Mouse (Mus musculus): ENCODE data around the gene Socs1.

DNA sequence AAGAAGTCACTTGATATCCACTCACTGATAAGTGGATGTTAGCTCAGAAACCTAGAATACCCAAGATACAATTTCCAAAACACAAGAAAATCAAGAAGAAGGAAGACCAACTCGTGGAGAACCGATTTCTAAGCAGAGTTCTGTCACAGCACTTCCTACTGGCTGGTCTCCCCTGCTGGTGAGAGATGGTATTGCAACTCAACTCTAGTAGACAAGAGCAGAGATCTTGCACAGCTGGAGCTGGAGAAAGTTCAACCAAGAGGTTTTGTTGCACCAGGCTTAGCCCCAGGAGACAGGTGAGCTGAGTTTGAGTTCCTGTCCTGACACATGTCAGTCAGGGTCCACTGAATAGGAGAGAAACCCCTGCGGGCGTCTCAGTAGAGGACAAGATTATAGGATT is 18.2 kb downstream of the Socs1 start:
- TF ChIP-seq CTCF (IDR thresholded peaks at IDR 0.05; ENCODE audit: low read depth) (peak; percentile 87), EP300 (optimal IDR thresholded peaks at IDR 0.05) (no peak)
